In the genomic region with DNA sequence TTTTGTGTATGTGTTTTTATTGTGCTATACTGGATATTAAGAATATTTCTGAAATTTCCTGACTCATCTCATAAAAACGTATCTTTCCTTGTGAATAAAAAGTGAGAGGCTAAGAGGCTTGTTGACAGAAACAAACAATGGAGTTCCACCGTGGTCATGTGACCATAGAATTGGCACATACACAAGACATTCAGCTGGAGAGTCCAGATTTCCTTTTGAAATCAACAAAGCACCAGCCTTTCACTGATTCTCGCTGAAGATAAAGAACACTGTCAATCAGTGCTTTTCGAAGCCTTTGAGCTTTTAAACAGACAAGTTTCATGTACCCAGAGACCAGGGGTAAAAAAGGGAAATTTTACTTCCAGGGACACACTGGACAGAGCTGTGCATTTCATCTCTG, we compare ENCODE assay signal across 24 mouse cellular contexts.
DNase-seq lines count a peak whose midpoint lies in the region; ATAC-seq and TF ChIP-seq lines count a peak whose summit lies in the region.
"Had no signal": no experiment of that assay in that cellular context is flagged by ENCODE, and none has a peak within 500 bp of the region (broad histone marks: within the 10 kb centered on the region; RNA-seq: fewer than 3 reads in every experiment).

No protein-coding gene starts in this region.

- H3K4me3 ChIP-seq in forebrain, embryonic 14.5 days (ENCODE audit: low read depth, low read length) = no peak overlapping the region
- no peak overlapping the region for H3K4me3 ChIP-seq in forebrain, embryonic 11.5 days (ENCODE audit: low read depth, low read length)
- H3K4me3 ChIP-seq in C2C12 (ENCODE audit: insufficient read depth, poor library complexity, severe bottlenecking) = no peak overlapping the region
- H3K4me3 ChIP-seq in forebrain, embryonic 16.5 days (replicated peaks; ENCODE audit: low read length) = no peak overlapping the region
- H3K4me3 ChIP-seq: embryonic facial prominence, embryonic 12.5 days; gastrocnemius, adult 2 months; intestine, embryonic 15.5 days; limb, embryonic 15.5 days; liver, embryonic 15.5 days; neural tube, embryonic 12.5 days had no signal

- no peaks in the 10 kb centered on the region for H3K79me3 ChIP-seq in C2C12 (ENCODE audit: low read depth)

- H3K27ac ChIP-seq in forebrain, embryonic 14.5 days (ENCODE audit: low read depth, low read length) = no peak overlapping the region
- H3K27ac ChIP-seq in forebrain, embryonic 11.5 days (ENCODE audit: low read depth, low read length) = no peak overlapping the region
- H3K27ac ChIP-seq in forebrain, embryonic 16.5 days (ENCODE audit: low read length) = no peak overlapping the region
- H3K27ac ChIP-seq: embryonic facial prominence, embryonic 12.5 days; gastrocnemius, adult 2 months; intestine, embryonic 15.5 days; limb, embryonic 15.5 days; liver, embryonic 15.5 days; neural tube, embryonic 12.5 days had no signal

- H3K9me3 ChIP-seq in forebrain, embryonic 14.5 days (replicated peaks; ENCODE audit: control insufficient read depth, low read length) = no peaks in the 10 kb centered on the region
- H3K9me3 ChIP-seq in forebrain, embryonic 11.5 days (ENCODE audit: control insufficient read depth, low read length) = no peaks in the 10 kb centered on the region
- no peaks in the 10 kb centered on the region for H3K9me3 ChIP-seq in forebrain, embryonic 16.5 days (ENCODE audit: control insufficient read depth, low read length)
- H3K9me3 ChIP-seq: embryonic facial prominence, embryonic 12.5 days; intestine, embryonic 15.5 days; limb, embryonic 15.5 days; liver, embryonic 15.5 days; neural tube, embryonic 12.5 days had no signal

- H3K9ac ChIP-seq in forebrain, embryonic 14.5 days (ENCODE audit: low read length) = no peak overlapping the region
- H3K9ac ChIP-seq in forebrain, embryonic 11.5 days (ENCODE audit: low read length) = no peak overlapping the region
- H3K9ac ChIP-seq in forebrain, embryonic 16.5 days (replicated peaks; ENCODE audit: low read depth, low read length) = no peak overlapping the region
- H3K9ac ChIP-seq: embryonic facial prominence, embryonic 12.5 days; intestine, embryonic 15.5 days; limb, embryonic 15.5 days; liver, embryonic 15.5 days; neural tube, embryonic 12.5 days had no signal

- no peaks in the 10 kb centered on the region for H3K36me3 ChIP-seq in forebrain, embryonic 14.5 days (ENCODE audit: control insufficient read depth, insufficient read depth, low read length)
- no peaks in the 10 kb centered on the region for H3K36me3 ChIP-seq in forebrain, embryonic 11.5 days (ENCODE audit: control insufficient read depth, insufficient read depth, low read length)
- no peaks in the 10 kb centered on the region for H3K36me3 ChIP-seq in C2C12 (ENCODE audit: control insufficient read depth, insufficient read depth)
- no peaks in the 10 kb centered on the region for H3K36me3 ChIP-seq in forebrain, embryonic 16.5 days (ENCODE audit: control insufficient read depth, insufficient read depth)
- H3K36me3 ChIP-seq: embryonic facial prominence, embryonic 12.5 days; intestine, embryonic 15.5 days; limb, embryonic 15.5 days; liver, embryonic 15.5 days; neural tube, embryonic 12.5 days had no signal

- no peaks in the 10 kb centered on the region for H3K27me3 ChIP-seq in forebrain, embryonic 14.5 days (replicated peaks; ENCODE audit: control insufficient read depth, insufficient read depth, low read length)
- H3K27me3 ChIP-seq in forebrain, embryonic 11.5 days (ENCODE audit: control insufficient read depth, insufficient read depth, low read length) = no peaks in the 10 kb centered on the region
- no peaks in the 10 kb centered on the region for H3K27me3 ChIP-seq in C2C12 (ENCODE audit: control insufficient read depth, insufficient read depth, insufficient read length)
- no peaks in the 10 kb centered on the region for H3K27me3 ChIP-seq in forebrain, embryonic 16.5 days (replicated peaks; ENCODE audit: control insufficient read depth, insufficient read depth, low read length)
- H3K27me3 ChIP-seq: embryonic facial prominence, embryonic 12.5 days; intestine, embryonic 15.5 days; limb, embryonic 15.5 days; liver, embryonic 15.5 days; neural tube, embryonic 12.5 days had no signal

- H3ac ChIP-seq in C2C12 (ENCODE audit: control insufficient read depth, insufficient read length, low read depth) = no peak overlapping the region

- ATAC-seq in forebrain, embryonic 14.5 days = peak; percentile 72
- no peak for ATAC-seq in forebrain, embryonic 11.5 days (replicated peaks; ENCODE audit: low FRiP score)
- peak; percentile 77 for ATAC-seq in forebrain, embryonic 16.5 days
- ATAC-seq: hindbrain, embryonic 16.5 days; intestine, embryonic 15.5 days; Patski had no signal

- no peak overlapping the region for H3K4me2 ChIP-seq in forebrain, embryonic 14.5 days (ENCODE audit: low read length)
- no peak overlapping the region for H3K4me2 ChIP-seq in forebrain, embryonic 11.5 days (ENCODE audit: low read depth, low read length, severe bottlenecking)
- no peak overlapping the region for H3K4me2 ChIP-seq in forebrain, embryonic 16.5 days (ENCODE audit: low read length)
- H3K4me2 ChIP-seq: embryonic facial prominence, embryonic 12.5 days; intestine, embryonic 15.5 days; limb, embryonic 15.5 days; liver, embryonic 15.5 days; neural tube, embryonic 12.5 days had no signal

- 34% methylated on average over 4 of the region's 4 CpGs for WGBS in forebrain, embryonic 14.5 days
- 50% methylated on average over 4 of the region's 4 CpGs for WGBS in forebrain, embryonic 11.5 days
- 24% methylated on average over 4 of the region's 4 CpGs for WGBS in forebrain, embryonic 16.5 days

- DNase-seq in forebrain, embryonic 14.5 days (ENCODE audit: low spot score) = peak; percentile 66
- DNase-seq in forebrain, embryonic 11.5 days (ENCODE audit: low spot score) = no peak
- DNase-seq in lung, postnatal 10 days = peak; percentile 19
- DNase-seq in lung, adult 18-20 months = no peak
- DNase-seq in gastrocnemius, adult 18-20 months (ENCODE audit: low spot score) = no peak
- no peak for DNase-seq in natural killer cell, adult 2 months (ENCODE audit: low spot score in 2 of 2)
- DNase-seq: adrenal gland, postnatal 36 days; cerebellum, adult 2 months; cerebellum, postnatal 25 days; gastrocnemius, adult 2 months; heart, postnatal 4 days; kidney, adult 8-10 months; kidney, postnatal 10 days; left cerebral cortex, postnatal 4 days; thymus, postnatal 25 days had no signal

- H3K79me2 ChIP-seq in C2C12 (ENCODE audit: control insufficient read depth, insufficient read depth) = no peaks in the 10 kb centered on the region

- TF ChIP-seq CTCF in C2C12 (IDR thresholded peaks at IDR 0.05; ENCODE audit: control insufficient read depth, insufficient read depth, insufficient read length) = no peak

- no peaks in the 10 kb centered on the region for H3K4me1 ChIP-seq in forebrain, embryonic 14.5 days (ENCODE audit: control insufficient read depth, insufficient read depth, low read length)
- H3K4me1 ChIP-seq in forebrain, embryonic 11.5 days (replicated peaks; ENCODE audit: control insufficient read depth, insufficient read depth, low read length) = no peaks in the 10 kb centered on the region
- H3K4me1 ChIP-seq in forebrain, embryonic 16.5 days (replicated peaks; ENCODE audit: control insufficient read depth, insufficient read depth, low read length) = no peaks in the 10 kb centered on the region
- H3K4me1 ChIP-seq: embryonic facial prominence, embryonic 12.5 days; intestine, embryonic 15.5 days; limb, embryonic 15.5 days; liver, embryonic 15.5 days; neural tube, embryonic 12.5 days had no signal

TF ChIP-seq in C2C12, 6 proteins besides CTCF, POLR2A, EP300 and RAD21:
- TF ChIP-seq MYOD1 (IDR thresholded peaks at IDR 0.05; ENCODE audit: control insufficient read depth, insufficient read length, low read depth) (no peak), FOSL1 (IDR thresholded peaks at IDR 0.05; ENCODE audit: insufficient read depth, low read length, poor library complexity, severe bottlenecking) (no peak), MYOG (IDR thresholded peaks at IDR 0.05; ENCODE audit: control insufficient read depth, extremely low read depth, insufficient read length) (no peak), MAX (IDR thresholded peaks at IDR 0.05) (no peak), USF1 (IDR thresholded peaks at IDR 0.05; ENCODE audit: low read depth) (peak; percentile 18), CEBPB (IDR thresholded peaks at IDR 0.05; ENCODE audit: low read depth) (no peak)

Comparison
In these comparisons a context has a peak if more than half of its experiments do, and no peak if none do; other contexts are left out.
1. DNase-seq: peak in forebrain, embryonic 14.5 days (single experiment) and lung, postnatal 10 days (single experiment); none in forebrain, embryonic 11.5 days (single experiment), lung, adult 18-20 months (0 of 2), gastrocnemius, adult 18-20 months (single experiment) and natural killer cell, adult 2 months (0 of 2).